Mouse (Mus musculus): ENCODE data around the gene Gm4131.

Gm4131 gene

DNA sequence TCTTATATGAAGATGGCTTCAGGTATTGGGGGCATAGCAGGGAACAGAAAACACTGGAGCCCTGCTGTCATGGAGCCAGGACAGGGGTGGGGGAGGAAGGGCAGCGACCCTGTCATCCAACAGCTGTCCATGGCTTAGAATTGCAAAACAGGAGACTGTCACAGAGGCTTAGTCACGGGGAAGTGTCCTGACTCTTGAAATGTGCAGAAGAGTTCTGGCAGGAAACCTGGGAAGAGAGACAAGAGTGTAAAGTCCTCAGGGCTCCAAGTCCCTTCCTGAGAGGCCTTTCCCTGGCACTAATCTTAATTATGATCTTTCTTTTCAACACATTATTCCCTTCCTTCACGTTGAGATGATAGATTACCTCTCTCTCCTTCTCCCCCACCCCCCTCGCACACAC is 16.6 kb downstream of the Gm4131 start:
- DNase-seq (ENCODE audit: low read depth, low spot score), result no peak

DNA sequence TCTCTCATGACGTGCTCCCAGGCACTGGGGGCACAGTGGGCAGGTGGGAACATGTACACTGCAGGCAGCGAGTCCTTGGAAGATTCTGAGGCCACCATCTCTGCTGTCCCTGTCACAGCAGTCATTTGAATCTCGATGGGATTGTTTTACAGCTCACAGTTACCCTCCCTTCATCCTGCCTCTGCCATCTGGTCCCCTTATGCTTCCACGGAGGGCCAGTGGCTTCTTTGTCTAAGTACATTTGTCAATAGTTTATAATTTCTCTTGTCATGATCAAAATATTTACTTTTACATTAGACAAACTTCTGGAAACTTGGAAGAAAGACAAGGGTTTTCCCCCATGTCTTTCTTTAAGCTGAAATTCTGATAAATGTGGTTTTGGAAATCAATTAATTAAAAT is 20.0 kb downstream of the Gm4131 start:
- DNase-seq (ENCODE audit: low read depth, low spot score), result no peak

DNA sequence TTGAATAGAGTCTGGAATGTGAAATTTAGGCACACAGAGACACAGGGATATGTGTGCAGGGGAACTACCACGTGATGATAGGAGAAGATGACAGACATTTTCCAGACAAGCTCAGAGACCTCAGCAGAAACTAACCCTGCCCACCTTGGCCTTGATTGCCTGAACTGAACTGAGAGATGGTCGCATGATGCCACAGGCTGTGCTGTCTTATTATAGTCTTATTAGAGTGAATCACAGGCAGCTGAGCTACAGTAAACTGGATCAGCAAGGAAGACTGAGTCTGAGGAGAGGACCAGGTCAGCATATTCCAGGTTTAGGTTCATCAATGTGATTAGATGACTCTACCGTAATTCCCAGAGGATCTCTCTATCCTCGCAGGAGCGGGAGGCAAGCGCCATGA is 20.4 kb downstream of the Gm4131 start:
- no peak for DNase-seq (ENCODE audit: low read depth, low spot score)

DNA sequence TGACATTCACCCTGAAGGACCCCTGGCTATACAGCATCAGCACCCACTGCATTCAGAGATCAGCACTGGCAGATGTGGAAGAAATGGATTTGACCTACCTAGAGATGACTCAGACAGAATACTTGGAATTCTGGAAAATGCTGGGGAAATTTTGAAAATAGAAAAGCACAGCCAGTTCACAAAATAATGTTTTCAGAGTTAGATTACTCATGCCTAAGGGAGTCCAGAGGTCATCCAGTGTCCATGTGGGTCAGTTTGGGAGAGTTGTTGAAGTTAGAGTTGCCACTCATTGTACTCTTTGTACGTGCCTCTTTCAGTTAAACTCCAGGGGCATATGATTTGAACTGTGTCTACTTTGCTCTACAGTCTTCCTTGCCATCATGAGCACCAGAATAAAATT is 25.0 kb downstream of the Gm4131 start:
- no peak for DNase-seq (ENCODE audit: low read depth, low spot score)

DNA sequence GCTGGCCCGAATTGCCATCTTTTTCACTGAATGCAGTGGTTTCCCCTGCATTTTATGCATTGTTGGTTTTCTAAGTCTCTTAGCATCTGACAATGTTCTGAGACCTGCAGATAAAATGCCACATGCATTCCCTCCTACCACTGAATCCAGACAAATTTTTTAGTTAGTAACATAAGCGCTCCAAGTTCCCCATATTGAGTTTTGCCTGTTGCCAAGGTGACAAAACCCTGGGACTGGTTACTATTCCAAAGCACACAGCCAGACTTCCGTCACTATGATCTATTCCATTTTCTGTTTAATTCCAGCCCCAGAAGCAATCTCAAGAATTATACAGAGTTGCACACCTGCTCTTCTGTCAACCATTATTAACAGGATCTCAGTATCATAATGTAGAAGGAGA is 26.9 kb downstream of the Gm4131 start:
- DNase-seq (ENCODE audit: low read depth, low spot score), result no peak

DNA sequence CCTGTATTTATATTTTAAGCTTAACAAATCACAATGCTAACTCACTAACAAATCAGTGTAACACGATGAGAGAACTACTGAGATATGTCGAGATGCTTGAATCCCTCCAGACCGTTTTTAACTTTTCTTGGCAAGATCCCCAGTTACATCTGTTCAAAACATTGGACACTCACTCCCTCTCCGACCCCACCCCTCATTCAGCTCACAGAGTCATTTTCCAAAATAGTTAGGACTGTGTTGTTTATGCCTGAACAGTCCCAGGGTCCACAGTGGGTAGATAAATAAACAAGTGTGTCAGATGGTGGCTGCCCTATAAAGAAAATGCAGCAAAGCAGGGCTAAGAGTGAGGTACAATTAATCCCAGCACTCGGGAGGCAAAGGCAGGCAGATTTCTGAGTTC is 29.7 kb downstream of the Gm4131 start:
- DNase-seq (ENCODE audit: low read depth, low spot score), result no peak

DNA sequence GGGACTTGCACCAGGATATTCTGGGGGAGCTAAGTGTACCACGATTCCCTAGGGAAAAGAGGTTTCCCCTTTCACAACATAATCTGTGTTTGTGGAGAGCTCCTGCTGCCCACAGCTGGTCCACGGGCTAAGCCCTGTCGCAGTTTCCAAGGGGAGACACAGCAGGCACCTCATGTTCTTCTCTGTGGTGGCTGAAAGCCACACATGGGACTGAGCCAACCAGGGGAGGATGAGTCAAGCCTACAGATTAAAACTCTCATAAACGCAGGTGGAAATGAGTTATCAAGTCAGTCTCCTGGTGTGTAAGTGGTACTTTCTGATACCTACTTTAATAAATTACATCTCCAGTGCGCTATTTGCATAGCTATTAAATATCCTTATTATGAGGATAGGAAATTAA is 30.6 kb downstream of the Gm4131 start:
- DNase-seq (ENCODE audit: low read depth, low spot score), result no peak

DNA sequence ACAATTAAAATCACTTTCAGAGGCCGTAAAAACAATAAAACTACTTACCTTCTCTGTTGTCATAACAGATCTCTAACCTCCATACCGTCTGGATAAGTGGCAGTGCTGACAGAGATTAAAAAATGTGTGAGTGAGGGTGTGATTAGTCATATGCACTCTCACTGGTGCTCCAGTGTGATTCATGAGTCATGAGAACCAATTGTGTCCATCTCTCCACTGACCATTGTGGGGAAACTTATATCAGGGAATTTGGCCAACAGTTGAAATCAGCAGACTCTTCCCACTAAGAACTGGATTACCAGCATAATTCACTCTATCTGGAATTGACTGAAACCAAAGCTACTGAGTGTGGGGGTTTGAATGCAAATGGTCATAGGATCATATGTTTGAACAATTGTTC is 35.8 kb downstream of the Gm4131 start:
- DNase-seq (ENCODE audit: low read depth, low spot score), result no peak

DNA sequence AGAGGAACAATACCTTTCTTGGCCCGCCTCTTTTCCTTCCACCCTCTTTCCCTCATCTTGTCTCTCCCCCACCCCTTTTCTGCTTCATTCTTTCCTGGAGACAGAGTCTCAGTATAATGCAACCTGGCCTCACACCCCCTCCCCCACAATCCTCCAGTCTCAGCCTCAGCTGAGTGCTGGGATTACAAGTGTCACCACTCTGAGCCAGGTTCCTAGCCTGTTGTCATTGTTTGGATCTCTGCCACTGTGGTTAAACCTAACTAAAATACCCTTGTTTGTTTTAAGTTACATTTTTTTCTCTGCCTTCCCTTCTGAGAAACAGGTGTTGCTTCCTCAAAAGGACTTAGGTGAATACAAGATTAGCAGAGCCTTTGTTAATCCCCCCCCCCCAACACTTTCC is 53.9 kb downstream of the Gm4131 start:
- DNase-seq (ENCODE audit: low read depth, low spot score), result no peak

DNA sequence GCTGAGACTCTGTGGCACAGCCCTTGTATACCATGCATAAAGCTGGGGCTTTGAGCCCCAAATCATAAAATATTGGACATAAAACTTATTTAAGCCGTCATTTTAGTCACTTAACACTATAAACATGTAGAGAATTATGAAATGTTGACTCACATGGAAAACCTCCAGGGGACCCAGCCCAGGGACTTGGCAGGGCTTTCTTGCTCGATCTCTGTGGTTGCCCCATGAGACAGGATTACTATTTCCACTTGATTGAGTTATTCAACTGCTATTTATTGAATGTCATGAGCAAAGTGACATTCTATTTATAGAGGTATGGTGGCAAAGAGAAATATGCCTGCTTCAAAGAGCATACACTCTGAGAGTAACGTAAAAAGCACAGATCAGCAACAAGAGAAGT is 57.4 kb downstream of the Gm4131 start:
- no peak for DNase-seq (ENCODE audit: low read depth, low spot score)

DNA sequence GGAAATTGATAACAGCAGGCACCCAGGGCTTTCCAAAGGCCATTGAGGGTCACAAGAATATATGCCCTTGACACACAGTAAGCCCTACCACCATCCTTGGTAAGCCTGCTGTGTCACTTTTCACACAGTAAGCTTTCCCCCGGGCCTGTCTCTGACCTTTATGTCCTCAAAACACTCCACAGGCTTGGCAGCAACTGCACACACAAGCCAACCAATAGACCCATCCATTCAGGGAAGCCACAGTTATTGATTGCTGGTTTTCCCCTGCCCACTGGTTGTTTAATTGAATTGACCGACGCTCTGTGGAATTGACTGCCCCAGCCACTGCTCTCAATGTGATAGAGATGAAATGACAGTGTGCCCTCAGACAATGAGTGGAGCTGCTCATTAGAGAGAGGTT is 60.5 kb downstream of the Gm4131 start:
- no peak for DNase-seq (ENCODE audit: low read depth, low spot score)

DNA sequence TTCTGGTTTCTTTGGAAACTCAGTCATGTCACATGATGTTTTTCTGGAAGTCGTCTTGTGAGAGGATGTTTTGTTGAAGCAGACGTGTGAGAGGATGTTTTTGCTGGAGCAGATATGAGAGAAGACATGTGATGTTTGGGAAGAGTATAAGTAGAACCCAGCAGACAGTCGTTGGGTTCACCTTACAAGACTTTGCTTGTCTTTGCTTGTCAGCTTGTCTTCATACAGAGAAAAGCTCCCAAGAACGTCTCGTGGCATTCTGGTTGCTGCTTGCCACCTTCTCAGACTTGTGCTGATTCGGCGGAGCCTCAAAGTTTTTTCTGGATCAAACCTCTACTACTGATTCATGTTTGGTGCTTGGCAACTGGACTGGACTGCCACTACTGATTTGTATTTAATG is 69.3 kb downstream of the Gm4131 start:
- DNase-seq (ENCODE audit: low read depth, low spot score), result no peak

DNA sequence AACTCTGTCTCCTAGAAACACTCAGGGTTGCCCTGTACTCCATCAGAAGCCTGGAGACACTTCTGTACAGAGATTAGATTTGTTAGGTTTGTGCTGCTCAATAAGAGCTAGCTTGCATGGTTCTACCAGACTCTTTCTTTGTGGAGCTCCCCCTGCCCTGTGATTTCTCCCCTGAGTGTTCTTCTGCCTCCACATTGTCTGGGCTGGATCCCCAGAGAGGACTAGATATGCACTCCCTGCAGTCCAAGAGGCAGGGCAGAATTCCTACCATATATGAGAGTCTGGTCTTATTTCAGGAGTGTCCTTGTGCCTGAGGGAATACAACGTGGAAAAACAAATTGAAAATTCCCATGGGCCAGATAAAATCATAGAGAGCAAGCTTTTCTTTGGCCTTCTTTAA is 70.2 kb downstream of the Gm4131 start:
- DNase-seq (ENCODE audit: low read depth, low spot score), result no peak

DNA sequence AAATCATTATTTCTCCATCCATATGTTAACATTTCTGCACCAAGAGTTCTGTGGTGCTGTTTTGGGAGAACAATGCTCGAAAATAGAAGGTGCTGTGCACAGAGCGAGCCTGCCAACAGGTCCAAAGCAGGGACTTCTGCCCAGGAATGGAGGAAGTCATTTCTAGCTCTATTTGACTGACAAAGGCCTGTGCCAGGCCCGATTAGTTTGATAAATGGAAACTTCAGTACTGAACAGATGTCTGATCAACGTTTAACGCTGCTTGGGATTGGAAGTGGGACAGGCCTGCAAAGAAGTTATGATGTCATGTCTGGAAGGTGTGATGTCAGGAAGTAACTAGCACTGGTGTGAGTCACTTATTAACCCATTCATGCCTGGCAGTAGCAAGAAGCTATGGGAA is 73.3 kb downstream of the Gm4131 start:
- DNase-seq (ENCODE audit: low read depth, low spot score), result no peak

DNA sequence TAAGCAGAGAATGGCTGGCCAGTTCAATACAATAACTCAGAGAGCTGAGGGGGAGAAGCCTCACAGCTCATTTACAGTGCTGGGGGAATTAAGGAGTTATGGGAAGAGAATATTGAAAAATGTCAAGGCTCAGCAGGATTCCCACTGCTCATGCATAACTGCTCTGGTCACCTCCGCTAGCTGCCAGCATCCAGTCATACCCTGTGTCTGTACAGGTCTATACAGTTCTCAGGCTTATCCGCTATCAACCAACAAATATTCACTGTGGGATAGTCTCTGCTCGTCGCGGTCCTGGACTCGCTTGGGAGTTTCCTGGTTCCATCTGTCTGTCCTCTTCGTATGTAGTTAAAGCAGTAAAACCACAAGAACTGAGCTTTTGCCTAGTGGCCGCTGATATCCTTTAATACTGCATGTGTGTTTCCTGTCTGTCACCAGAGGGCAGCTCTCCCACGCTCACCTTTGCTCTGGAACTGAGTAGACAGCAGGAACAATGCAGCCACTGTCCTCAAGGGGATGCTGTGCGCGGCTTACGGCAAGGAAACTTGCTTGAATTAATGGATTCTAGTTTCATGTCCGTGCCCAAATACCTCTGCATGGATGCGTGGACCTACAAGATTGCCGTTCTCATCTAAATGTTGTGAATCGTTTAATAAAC is 74.4 kb downstream of the Gm4131 start:
- peak; percentile 89 for DNase-seq (ENCODE audit: low read depth, low spot score)

DNA sequence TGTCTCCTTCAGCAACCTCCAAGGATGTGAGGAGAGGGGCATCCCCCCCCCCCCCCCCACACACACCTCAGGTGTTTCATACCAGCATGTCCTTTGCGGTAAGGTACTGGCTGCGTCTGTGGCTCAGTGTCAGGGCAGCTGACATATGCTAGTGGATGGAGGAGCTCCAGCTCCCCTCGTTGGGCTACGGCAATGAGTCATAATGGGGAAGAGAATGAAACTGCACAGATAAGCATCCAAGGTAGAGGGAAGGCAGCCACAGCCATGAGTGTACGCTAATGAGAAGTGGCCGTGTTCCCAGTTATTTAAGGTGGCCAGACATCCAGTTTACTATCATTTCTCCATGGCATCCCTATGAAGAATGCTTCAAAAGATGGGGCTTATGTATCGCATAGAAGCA is 78.5 kb downstream of the Gm4131 start:
- no peak for DNase-seq (ENCODE audit: low read depth, low spot score)

DNA sequence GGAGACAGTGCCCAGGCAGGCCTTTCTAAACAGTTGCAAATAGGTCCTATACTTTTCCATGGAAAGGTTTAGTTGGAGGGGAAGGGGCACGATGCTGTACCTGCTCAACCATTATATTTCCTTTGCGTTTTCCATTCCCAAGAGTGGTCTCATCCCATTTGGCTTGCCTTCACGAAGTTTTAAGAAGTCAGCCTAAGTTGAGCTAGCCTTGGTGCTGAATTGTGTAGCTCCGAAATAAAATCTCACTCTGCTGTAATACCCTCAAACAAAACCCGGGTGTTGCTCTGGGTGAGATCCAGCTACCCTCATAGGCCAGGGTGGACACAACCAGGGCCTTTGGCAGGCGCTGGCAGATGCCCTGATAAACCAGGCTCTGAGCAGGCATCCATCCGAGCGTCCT is 85.3 kb downstream of the Gm4131 start:
- DNase-seq (ENCODE audit: low read depth, low spot score), result peak; percentile 50

DNA sequence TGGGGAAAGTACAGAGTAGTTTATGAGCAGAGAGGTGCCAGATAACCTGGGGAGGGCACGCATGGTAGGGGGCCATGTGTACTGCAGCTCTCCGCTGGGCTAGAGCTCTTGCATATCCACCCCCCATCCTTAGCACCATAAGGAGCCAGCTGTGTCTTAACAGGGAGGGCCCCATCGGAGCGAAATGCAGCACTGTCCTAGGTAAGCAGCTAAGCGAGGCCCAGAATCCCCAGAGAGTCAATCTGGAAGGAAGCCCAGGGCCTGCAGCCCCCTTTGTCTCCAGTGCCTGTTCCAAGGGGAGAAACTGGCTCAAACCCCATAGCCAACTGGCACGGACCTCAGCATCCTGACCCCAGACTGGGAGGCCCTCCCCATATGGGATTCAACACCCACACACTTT is 87.3 kb downstream of the Gm4131 start:
- no peak for DNase-seq (ENCODE audit: low read depth, low spot score)

DNA sequence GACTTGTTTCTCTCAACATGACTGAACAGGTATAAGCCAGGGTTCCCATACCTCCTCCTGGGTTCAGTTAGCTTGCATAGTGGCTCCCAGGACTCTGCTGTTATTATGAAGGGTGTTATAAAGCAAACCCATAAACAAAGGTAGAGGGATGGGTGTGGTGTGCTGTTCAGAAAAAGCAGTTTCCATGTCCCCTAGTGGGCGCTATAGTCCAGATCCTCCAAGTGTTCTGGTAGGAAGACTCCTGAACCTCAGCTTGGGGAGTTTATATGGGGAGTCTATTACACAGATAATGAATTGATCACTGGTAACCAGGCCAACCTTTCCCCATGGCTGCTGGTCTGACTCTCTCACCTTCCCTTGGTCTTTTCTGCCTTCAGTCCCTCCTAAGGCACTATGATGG is 92.2 kb downstream of the Gm4131 start:
- DNase-seq (ENCODE audit: low read depth, low spot score), result peak; percentile 29

DNA sequence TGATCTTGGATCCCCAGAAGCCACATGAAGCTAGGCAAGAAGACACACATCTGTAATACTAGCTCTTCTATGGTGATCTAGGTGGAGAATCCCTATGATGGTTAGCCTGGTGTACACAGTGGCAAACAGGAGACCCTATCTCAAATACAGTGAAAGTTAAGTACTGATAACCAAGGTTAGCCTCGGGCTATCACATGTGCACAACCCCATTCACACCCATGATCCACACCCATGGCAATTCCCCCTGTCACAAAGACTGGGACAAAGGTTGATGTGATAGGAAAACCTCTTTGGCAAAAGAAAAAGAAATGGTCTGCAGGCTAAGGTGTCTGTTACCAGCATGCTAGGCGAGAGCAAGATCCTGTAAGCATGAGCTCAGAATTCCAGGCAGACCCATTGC is 94.7 kb downstream of the Gm4131 start:
- DNase-seq (ENCODE audit: low read depth, low spot score), result no peak

DNA sequence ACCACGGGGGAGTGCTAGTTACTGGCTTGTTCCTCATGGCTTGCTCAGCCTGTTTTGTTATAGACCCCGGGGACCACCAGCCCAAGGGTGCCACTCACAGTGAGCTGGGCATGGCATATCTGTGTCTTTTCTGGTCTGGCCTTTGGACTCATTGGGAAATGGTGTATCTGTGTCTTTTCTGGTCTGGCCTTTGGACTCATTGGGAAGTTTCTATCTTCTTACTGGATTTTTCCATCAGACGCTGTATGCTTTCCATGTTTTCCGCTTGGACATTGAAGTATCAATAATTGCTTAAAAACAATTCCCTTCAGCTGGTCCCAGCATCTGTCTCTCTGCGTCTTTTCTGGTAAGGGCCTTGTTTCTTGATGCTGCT is 98.0 kb downstream of the Gm4131 start:
- no peak for DNase-seq (ENCODE audit: low read depth, low spot score)

DNA sequence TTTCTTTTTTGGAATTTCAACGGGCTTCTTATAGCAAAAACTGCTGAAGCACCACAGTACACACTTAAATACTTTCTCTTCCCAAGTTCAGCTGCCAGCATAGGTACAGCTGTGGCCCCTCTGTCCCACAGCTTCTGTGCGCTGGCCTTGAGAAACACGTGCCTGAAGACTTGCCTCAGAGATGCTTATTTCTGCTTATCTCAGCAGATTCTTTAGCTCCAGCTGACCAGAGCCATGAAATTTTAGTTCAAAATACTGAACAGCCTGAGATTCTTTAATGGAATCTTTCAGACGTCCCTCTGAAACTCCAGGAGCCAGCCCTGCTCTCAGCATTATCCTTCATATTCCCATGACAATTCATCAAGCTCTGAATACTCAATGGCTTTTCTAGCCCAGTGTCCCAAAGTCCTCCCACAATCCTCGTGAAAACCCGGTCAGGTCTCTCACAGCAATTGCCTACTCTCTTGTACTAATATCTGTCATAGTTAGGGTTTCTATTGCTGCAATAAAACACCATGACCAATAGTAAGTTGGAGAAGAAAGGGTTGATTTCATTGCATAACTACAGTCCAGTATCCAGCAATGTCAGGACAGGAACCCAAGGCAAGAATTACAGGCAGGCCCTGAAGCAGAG is 98.5 kb downstream of the Gm4131 start:
- no peak for DNase-seq (ENCODE audit: low read depth, low spot score)

DNA sequence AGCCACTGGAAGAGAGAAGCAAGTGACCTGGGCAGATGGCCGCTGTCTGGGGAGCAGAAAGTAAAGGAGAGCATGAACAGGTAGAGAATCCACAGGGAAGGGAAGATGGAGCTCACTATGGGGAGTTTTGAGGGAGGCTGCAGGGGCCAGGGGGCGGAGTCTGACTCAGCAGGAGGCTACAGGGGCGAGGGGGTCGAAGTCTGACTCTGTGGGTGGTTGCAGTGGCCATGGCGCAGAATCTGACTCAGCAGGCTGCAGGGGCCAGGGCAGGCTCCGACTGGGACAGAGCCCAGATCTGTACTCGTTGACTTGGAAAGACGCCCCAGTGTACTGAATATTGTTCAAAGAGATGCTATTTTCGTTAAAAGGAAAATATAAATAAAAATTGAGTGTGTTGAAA is 101.8 kb downstream of the Gm4131 start:
- DNase-seq (ENCODE audit: low read depth, low spot score), result peak; percentile 4

DNA sequence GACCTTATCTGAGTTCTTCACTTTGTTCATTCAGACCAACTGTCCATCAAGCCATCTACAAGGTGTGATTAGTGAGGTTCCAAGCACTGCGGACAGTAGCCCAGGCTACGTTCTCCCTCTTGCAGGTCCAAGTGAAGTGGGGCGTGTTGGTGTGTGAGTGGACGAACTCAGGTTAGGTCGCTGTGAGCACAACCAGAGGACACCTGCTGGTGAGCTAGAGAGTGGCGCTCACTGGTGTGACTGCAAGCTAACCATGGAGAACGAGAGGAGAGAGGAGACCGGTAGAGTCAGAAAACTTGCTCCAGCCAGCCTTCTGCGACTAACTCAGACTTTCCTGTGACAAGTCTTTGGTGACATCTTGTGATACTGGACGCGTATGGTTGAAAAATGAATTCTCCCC is 107.2 kb downstream of the Gm4131 start:
- peak; percentile 21 for DNase-seq (ENCODE audit: low read depth, low spot score)
